Mouse (Mus musculus) lung, adult 2 months (tissue): ENCODE data around the gene Fnbp4. TPM values are rescaled to one million over a fixed set of nuclear protein-coding genes. Genes with fewer than 3 reads are reported as not detected.

Experiments
- DNase-seq: peaks from one replicate; pipeline ENCODE4 v3.0.0; 2022
- H3K4me1 ChIP-seq: fragments of 200-500 bp; 2 replicates; pipeline ENCODE4 v1.6.1; 2011; ENCODE audit warnings: low read length; ENCODE audit not compliant: control insufficient read depth, insufficient read depth
- H3K4me3 ChIP-seq: fragments of 200-500 bp; replicated peaks from 2 replicates; pipeline ENCODE3; 2011; ENCODE audit warnings: low read depth, mild to moderate bottlenecking, control low read depth, low read length; ENCODE audit errors: extremely low read depth
- CTCF ChIP-seq: fragments of 200-500 bp; IDR thresholded peaks from 2 replicates; pipeline ENCODE4 v1.5.1; 2011; ENCODE audit warnings: mild to moderate bottlenecking, low read length, control low read depth; ENCODE audit not compliant: insufficient read depth
- POLR2A ChIP-seq: fragments of 200-500 bp; IDR thresholded peaks from 2 replicates; pipeline ENCODE4 v1.6.1; 2011; ENCODE audit warnings: low read depth, mild to moderate bottlenecking, control low read depth, low read length, borderline replicate concordance; ENCODE audit errors: extremely low read depth
- WGBS: fragments of 180-500 bp; shearing (Covaris S2); methylation state at CpG from one replicate; pipeline ENCODE4 v1.1.7; 2018; 5-methylcytosine and 5-hydroxymethylcytosine counted together
- polyA plus RNA-seq: library from polyadenylated mRNA; depleted of rRNA; stranded (reverse); fragments of >200 nt; gene quantifications from 2 replicates; pipeline ENCODE4 v1.2.3, GENCODE M21; 2012; rRNA removed

The Fnbp4 gene
- 28.4 and 43.3 TPM in 2 replicates for polyA plus RNA-seq

DNA sequence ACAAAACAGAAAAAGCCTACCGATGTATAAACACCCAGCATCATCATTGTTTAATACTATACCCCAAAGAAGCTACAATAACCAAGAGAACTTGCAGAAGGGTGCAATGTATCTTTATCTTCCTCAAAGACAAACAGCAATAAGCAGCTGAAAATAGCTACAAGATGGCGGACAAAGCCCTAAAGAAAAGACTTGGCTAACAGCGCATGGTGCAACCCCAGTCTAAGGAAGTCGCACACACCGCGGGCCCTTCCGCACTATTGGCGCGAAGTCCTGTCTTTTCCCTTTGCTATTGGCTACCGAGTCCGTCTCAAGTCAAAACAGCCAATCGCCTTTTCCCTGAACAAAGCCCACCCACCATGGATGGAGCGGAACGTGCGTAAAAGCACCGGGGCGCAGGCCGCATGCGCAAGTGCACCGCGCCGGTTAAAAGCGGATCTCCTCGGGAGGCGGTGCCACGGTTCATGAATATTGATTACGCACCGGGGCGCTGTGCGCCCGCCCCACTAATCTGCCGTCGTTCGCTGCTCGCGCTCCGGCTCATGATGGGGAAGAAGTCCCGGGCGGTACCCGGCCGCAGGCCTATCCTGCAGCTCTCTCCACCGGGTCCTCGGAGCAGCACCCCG, at the start of gene Fnbp4:
Fnbp4 (plus strand) TSS at position 318 of the 626 bp plus-strand sequence.
- peak; percentile 94 for DNase-seq
- TF ChIP-seq POLR2A (peak; percentile 62; the same call in 1 of the 2 replicates), CTCF (no peak)
- Histone ChIP-seq H3K4me1 (peaks cover 12% of the 10 kb centered on the region), H3K4me3 (peak within 1 kb of the TSS; percentile 100)
- under 1% methylated on average over 44 of the region's 44 CpGs for WGBS

DNA sequence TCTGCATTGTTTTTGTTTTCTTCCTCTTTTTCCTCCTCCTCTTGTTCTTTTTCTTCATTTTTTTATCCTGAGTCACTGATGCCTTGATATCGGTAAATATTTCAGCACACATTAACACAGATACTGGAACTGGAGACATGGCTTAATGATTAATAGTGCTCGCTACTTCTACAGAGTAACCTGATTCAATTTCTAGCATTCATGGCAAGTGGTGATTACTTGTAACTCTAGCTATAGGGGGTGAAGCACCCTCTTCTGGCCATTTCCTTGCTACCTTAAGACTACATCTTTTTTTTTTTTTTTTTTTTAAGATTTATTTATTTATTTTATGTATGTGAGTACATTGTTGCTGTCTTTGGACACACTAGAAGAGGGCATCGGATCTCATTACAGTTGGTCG, 44.2 kb upstream of the Fnbp4 start:
- no peaks in the 10 kb centered on the region for H3K4me1 ChIP-seq
- WGBS, result 79% methylated on average over 4 of the region's 4 CpGs
- no peak for TF ChIP-seq POLR2A
- no peak for TF ChIP-seq CTCF
- DNase-seq, result no peak
- no peak overlapping the region for H3K4me3 ChIP-seq

DNA sequence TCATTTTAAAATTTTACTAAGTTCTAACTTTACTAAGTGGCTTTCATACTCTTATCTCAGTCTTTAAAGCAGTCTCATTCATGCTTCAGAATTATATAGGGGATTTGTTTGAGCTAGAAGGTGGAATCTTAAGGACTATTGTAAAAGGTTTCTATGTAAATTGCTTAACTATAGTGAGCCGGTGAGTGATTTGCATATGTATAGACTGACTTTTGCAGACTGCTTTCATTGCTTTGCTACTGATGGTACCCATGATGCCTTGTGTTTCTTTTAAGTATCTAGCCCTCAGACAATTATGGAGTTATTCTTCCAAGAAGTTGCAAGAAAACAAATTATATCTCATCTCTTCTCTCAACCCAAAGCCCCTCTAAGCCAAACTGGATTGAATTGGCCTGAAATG, 36.6 kb upstream of the Fnbp4 start:
- Histone ChIP-seq H3K4me3 (no peak overlapping the region), H3K4me1 (no peaks in the 10 kb centered on the region)
- 98% methylated on average over 1 of the region's 1 CpGs for WGBS
- no peak for TF ChIP-seq CTCF
- TF ChIP-seq POLR2A, result no peak
- DNase-seq, result no peak

DNA sequence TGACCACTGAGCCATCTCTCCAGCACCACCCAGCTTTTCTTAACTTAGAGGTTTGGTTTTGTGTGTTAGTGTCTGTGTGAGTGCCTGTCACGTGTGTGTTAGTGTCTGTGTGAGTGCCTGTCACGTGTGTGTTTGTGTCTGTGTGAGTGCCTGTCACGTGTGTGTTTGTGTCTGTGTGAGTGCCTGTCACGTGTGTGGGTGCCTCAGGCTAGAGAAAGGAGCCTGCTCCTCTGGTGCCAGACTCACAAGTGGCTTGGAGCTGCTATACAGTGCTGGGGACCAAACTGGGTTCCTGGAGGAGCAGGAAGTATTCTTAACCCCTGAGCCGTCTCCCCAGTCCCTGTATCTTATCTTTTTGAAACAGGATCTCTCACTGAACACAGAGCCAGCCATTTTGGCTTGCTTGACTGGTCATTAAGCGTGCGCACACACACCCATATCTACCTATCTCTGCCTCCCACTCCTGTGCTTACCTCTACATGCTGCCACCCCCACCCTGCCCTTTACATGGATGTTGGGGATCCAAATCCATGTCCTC, 29.5 kb upstream of the Fnbp4 start:
- Histone ChIP-seq H3K4me1 (no peaks in the 10 kb centered on the region), H3K4me3 (no peak overlapping the region)
- WGBS, result 96% methylated on average over 7 of the region's 7 CpGs
- DNase-seq, result no peak
- TF ChIP-seq POLR2A, result no peak
- TF ChIP-seq CTCF, result no peak

DNA sequence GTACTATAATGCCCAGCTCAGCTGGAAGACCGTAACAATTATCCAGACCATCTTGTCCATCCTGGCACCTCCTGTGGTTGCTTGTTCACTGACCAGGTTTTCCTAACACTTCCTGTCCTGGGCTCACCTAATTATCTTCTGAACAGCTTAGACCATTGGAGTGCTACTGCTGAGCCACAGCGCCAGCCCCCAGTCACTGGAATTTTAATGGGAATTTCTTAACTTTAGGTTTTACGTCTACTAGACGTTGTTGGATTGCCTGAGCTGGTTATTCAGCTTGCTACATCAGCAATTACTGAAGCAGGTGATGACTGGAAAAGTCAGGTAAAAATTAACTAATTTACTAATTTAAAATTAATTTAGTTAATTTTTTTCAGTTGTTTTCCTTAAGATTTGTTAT, 27.8 kb upstream of the Fnbp4 start:
- DNase-seq, result no peak
- H3K4me3 ChIP-seq, result no peak overlapping the region
- 95% methylated on average over 4 of the region's 4 CpGs for WGBS
- H3K4me1 ChIP-seq, result no peaks in the 10 kb centered on the region
- TF ChIP-seq CTCF (no peak), POLR2A (no peak)

DNA sequence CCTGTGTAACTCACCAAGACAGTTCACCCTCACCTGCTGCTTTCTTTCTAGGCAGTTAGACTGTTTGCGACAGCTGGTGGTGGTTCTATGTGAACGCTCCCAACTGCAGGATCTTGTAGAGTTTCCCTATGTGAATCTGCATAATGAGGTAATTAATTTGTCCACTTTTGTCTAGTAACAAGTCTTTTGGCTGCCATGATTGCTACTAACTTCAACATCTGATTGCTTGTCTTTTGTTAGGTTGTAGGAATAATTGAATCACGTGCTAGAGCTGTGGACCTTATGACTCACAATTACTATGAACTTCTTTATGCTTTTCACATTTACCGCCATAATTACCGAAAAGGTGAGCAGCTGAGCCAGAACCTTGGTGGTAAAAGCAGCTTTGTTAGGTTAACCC, 27.2 kb upstream of the Fnbp4 start:
- no peak for TF ChIP-seq CTCF
- no peak for TF ChIP-seq POLR2A
- Histone ChIP-seq H3K4me1 (no peaks in the 10 kb centered on the region), H3K4me3 (no peak overlapping the region)
- 95% methylated on average over 5 of the region's 5 CpGs for WGBS
- no peak for DNase-seq

DNA sequence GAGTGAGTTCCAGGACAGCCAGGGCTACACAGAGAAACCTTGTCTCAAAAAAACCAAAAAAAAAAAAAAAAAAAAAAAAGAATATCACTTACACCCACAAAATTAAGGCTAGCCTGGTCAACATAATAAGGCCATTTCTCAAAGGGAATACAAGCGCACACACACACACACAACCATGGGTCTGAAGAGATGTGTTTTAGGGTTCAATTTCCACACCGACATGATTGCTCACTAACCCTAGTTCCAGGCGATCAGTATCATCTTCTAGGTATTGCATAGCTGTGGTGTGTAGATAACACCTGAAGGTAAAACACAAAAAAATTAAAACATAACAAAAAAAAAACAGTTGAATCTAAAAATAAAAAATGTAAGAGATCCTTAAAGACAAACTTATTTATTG, 18.4 kb upstream of the Fnbp4 start:
- no peak for TF ChIP-seq POLR2A
- Histone ChIP-seq H3K4me1 (no peaks in the 10 kb centered on the region), H3K4me3 (no peak overlapping the region)
- no peak for DNase-seq
- 99% methylated on average over 3 of the region's 3 CpGs for WGBS

DNA sequence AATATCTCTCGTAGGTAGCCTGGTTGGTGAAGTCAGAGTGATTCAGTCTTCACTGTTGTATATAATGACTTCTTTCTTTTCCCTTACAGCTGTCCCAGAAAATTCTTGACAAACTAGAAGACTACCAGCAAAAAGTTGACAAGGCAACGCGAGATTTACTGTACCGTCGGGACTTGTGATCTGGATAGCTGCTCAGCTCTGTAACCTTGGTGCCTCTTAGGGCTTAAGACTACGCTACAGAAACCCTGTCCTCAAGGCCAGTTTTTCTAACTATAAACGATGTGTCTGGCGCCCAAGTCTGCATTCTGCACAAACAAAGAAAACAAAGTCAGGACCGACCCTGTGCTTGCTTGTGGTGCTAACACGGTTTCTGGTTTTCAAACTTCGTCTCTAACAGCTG, 9.8 kb upstream of the Fnbp4 start:
- 90% methylated on average over 11 of the region's 11 CpGs for WGBS
- DNase-seq, result no peak
- no peak overlapping the region for H3K4me3 ChIP-seq
- no peaks in the 10 kb centered on the region for H3K4me1 ChIP-seq
- no peak for TF ChIP-seq POLR2A
- TF ChIP-seq CTCF, result no peak

DNA sequence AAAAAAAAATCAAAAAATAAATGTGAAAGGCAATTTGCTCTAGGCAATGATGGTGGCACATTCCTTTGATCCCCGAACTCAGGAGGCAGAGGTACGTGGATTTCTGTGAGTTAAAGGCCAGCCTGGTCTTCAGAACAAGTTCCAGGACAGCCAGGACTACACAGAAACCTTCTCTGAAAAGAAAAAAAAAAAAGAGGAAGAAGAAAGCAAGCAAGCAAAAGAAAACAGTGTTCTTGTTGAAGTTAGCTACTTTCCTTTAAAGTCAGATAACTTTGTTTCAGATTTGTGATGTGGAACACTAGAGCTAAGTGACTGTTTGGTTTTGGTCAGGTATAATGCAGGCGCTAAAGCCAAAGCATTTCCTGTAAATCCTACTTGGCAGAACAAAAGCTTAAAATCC, 6.4 kb upstream of the Fnbp4 start:
- 88% methylated on average over 3 of the region's 3 CpGs for WGBS
- Histone ChIP-seq H3K4me1 (no peaks in the 10 kb centered on the region), H3K4me3 (no peak overlapping the region)
- TF ChIP-seq CTCF (no peak), POLR2A (no peak)
- DNase-seq, result no peak

DNA sequence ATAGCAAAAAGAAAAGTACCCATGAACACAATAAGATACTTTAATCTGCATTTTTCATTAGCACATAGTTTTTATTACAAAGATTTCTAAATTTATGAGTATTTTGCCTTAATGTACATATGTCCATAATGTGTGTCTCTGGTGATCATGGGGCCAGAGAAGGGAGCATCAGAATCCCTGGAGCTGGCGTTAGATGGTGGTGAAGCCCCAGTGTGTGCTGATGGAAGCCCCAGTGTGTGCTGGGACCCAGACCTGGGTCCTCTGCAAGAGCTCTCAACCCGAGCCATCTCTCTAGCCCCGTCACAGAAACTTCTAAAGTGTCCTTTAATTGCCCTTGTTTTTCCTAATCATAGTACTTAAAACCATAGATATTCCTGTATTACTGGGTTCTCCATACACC, 5.8 kb upstream of the Fnbp4 start:
- no peak overlapping the region for H3K4me3 ChIP-seq
- TF ChIP-seq CTCF (no peak), POLR2A (no peak)
- no peaks in the 10 kb centered on the region; the same call in 1 of the 2 replicates for H3K4me1 ChIP-seq
- no peak for DNase-seq
- WGBS, result 92% methylated on average over 3 of the region's 3 CpGs
